Mouse (Mus musculus): ENCODE data around the gene Cryaa. TPM values are rescaled to one million over a fixed set of nuclear protein-coding genes. Genes with fewer than 3 reads are reported as not detected.
"Not testable (repeated sequence)": the region's sequence is repeated elsewhere in the genome, so short reads cannot be mapped to it uniquely, and the experiment has no call there.

Cryaa gene
- polyA plus RNA-seq, 1 experiment = not detected

DNA sequence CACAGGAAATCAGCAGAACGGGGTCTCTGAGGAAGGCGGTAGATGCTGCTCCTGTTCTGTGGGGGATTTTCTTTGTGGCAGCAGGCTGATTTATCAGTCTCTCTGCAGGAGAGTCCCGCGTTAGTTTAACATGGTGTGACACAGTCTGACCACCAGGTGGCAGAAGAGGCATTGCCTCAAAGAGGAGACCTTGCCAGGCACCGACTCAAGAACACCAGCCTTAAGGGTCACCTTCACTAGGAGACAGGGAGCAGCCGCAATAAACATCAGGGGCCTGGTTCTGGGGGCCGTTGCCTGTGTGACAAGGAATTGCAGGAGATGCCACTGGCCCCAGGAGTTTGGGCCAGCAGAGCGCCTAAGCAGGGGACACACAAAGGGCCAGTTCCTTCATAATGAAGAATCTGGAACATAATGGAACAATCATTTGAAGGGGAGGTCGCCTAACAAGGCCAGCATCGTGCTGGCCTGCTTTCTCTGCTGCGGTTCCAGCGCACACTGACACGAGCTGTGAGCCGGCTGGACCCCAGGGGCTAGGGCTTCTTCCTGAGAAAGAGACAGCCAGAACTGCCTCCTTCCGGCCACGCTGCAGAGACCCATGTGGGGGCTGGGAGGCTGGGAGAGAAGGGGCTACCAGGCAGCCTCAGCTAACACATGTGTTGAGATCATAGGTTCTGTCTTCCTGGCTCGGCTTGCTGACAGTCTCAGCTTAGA, 8.1 kb downstream of the Cryaa start:
- Histone ChIP-seq H3K27ac (replicated peaks; ENCODE audit: low read depth, low read length) (no peak overlapping the region), H3K4me3 (ENCODE audit: insufficient read depth, low read depth, low read length) (no peak overlapping the region), H3K4me1 (ENCODE audit: control insufficient read depth, insufficient read depth, insufficient read length, low read length) (peaks cover 4% of the 10 kb centered on the region; the same call in 1 of the 2 replicates)

- no peak overlapping the region for H3K27ac ChIP-seq (replicated peaks; ENCODE audit: low read depth, low read length)
- no peak overlapping the region for H3K4me3 ChIP-seq (ENCODE audit: insufficient read depth, low read depth, low read length)
- H3K4me1 ChIP-seq (ENCODE audit: control insufficient read depth, insufficient read depth, insufficient read length, low read length) = peaks cover 4% of the 10 kb centered on the region; the same call in 1 of the 2 replicates
These were observed 8.6 kb downstream of the Cryaa start for GRCm38 (mm10) chr17:31686225-31686564.

- Histone ChIP-seq H3K4me1 (ENCODE audit: control insufficient read depth, insufficient read depth, insufficient read length, low read length) (peaks cover 4% of the 10 kb centered on the region; the same call in 1 of the 2 replicates), H3K4me3 (ENCODE audit: insufficient read depth, low read depth, low read length) (no peak overlapping the region), H3K27ac (replicated peaks; ENCODE audit: low read depth, low read length) (no peak overlapping the region)
These were observed 10.5 kb downstream of the Cryaa start for GRCm38 (mm10) chr17:31688112-31688511.

DNA sequence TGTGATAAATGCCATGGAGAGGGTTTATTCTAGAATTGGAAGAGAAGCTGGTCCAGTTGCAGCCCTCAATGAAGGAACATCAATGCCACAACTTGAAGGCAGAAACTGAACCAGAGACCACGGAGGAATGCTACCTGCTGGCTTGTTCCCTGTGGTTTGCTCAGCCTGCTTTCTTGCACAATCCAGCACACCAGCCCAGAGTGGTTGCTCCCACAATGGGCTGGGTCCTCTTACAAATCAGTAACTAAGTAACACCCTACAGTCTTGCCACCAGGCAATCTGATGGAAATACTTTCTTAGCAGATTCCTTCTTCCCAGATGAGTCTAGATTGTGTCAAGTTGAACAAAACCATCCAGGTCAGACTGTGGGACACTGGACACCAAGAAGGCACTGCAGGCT, 12.0 kb downstream of the Cryaa start:
- H3K4me3 ChIP-seq (ENCODE audit: insufficient read depth, low read depth, low read length) = no peak overlapping the region
- no peak overlapping the region for H3K27ac ChIP-seq (replicated peaks; ENCODE audit: low read depth, low read length)
- H3K4me1 ChIP-seq (ENCODE audit: control insufficient read depth, insufficient read depth, insufficient read length, low read length) = peaks cover 4% of the 10 kb centered on the region; the same call in 1 of the 2 replicates

GRCm38 (mm10) chr17:31692918-31693317, 15.3 kb downstream of the Cryaa start:
- H3K27ac ChIP-seq (replicated peaks; ENCODE audit: low read depth, low read length) = no peak overlapping the region
- no peak overlapping the region for H3K4me3 ChIP-seq (ENCODE audit: insufficient read depth, low read depth, low read length)
- H3K4me1 ChIP-seq (ENCODE audit: control insufficient read depth, insufficient read depth, insufficient read length, low read length) = no peaks in the 10 kb centered on the region; the same call in 1 of the 2 replicates

GRCm38 (mm10) chr17:31693330-31694022, 15.9 kb downstream of the Cryaa start:
- no peak overlapping the region for H3K4me3 ChIP-seq (ENCODE audit: insufficient read depth, low read depth, low read length)
- no peak overlapping the region for H3K27ac ChIP-seq (replicated peaks; ENCODE audit: low read depth, low read length)
- H3K4me1 ChIP-seq (ENCODE audit: control insufficient read depth, insufficient read depth, insufficient read length, low read length) = no peaks in the 10 kb centered on the region; the same call in 1 of the 2 replicates

DNA sequence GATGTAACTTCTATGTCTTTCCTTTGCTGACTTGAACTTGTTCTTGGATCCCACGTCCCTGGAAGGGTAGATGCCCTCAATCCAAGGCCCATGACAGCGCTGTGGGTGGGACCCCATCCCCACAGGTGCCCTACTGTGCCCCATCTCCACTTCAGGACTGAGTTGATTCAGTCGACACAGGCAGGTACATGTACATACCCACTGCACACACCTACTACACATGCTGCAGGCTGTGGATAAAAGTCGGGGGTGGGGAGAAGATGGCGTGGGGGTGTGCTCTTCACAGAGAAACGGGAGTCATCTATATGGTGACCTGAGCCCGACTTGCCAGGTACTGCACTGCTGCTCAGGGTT, 16.4 kb downstream of the Cryaa start:
- Histone ChIP-seq H3K4me3 (ENCODE audit: insufficient read depth, low read depth, low read length) (no peak overlapping the region), H3K27ac (replicated peaks; ENCODE audit: low read depth, low read length) (no peak overlapping the region), H3K4me1 (ENCODE audit: control insufficient read depth, insufficient read depth, insufficient read length, low read length) (no peaks in the 10 kb centered on the region; the same call in 1 of the 2 replicates)

- no peaks in the 10 kb centered on the region; the same call in 1 of the 2 replicates for H3K4me1 ChIP-seq (ENCODE audit: control insufficient read depth, insufficient read depth, insufficient read length, low read length)
- H3K4me3 ChIP-seq (ENCODE audit: insufficient read depth, low read depth, low read length) = no peak overlapping the region
- H3K27ac ChIP-seq (replicated peaks; ENCODE audit: low read depth, low read length) = no peak overlapping the region
These were observed 17.3 kb downstream of the Cryaa start for GRCm38 (mm10) chr17:31694949-31695348.

DNA sequence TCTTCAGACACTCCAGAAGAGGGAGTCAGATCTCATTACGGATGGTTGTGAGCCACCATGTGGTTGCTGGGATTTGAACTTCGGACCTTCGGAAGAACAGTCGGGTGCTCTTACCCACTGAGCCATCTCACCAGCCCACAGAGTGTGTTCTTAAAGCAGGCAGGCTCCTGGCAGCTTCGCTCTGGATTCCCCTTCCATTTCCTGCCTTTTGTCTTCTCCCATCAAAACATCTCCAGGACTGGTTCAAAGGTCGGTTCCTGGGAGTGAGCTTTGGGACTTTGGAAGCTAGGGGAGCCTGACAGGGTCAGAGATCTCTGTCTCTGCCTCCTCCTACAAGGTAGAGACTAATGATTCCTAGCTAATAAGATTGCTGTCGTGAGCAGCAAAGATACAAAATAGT, 17.7 kb downstream of the Cryaa start:
- not testable (repeated sequence) for H3K27ac ChIP-seq (replicated peaks; ENCODE audit: low read depth, low read length); H3K4me3 ChIP-seq (ENCODE audit: insufficient read depth, low read depth, low read length); H3K4me1 ChIP-seq (ENCODE audit: control insufficient read depth, insufficient read depth, insufficient read length, low read length)

GRCm38 (mm10) chr17:31698347-31698746, 20.7 kb downstream of the Cryaa start:
- H3K27ac ChIP-seq (replicated peaks; ENCODE audit: low read depth, low read length) = no peak overlapping the region

DNA sequence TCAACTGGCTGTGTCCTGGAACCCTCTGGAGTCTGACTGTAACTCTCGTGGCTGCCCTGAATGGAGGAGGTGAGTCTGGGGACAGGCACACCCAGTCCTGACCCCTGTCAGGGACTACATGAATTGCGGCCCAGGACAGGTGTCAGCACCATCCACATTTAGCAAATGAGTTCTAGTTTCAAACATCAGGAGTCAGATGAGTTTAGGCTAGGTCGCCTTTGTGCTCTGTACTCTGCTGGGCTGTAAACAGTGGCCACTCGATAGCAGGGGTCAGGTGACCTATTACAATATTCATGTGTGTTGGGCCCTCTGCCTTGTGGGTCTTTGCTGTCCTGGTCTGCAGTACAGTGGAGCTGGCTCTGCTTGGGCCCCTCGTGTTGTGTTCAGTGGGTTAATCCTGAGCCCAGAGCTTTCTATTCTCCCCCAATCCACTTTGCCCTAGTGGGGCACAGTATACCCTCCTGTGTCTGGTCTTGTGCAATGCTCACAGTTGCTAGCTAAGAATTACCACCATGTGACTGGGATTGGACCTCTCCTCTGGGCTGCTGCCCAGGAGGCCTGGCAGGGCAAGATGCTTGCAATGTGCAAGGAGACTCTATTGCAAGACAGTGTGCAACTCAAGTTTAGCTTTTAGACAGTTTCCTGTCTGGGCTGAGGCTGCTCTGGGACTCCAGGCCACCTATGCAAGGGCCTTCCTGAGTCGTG, 25.8 kb downstream of the Cryaa start:
- H3K4me3 ChIP-seq (ENCODE audit: insufficient read depth, low read depth, low read length) = no peak overlapping the region
- peaks cover 10% of the 10 kb centered on the region for H3K4me1 ChIP-seq (ENCODE audit: control insufficient read depth, insufficient read depth, insufficient read length, low read length)
- peak overlapping the region; percentile 84 for H3K27ac ChIP-seq (replicated peaks; ENCODE audit: low read depth, low read length)

More at GRCm38 (mm10) chr17:31698347-31698746, 20.7 kb downstream of the Cryaa start:
- no peak overlapping the region for H3K4me3 ChIP-seq (ENCODE audit: insufficient read depth, low read depth, low read length)
- peaks cover 4% of the 10 kb centered on the region for H3K4me1 ChIP-seq (ENCODE audit: control insufficient read depth, insufficient read depth, insufficient read length, low read length)

- H3K4me3 ChIP-seq (ENCODE audit: insufficient read depth, low read depth, low read length) = no peak overlapping the region
These were observed 27.8 kb downstream of the Cryaa start for GRCm38 (mm10) chr17:31705271-31706020.

DNA sequence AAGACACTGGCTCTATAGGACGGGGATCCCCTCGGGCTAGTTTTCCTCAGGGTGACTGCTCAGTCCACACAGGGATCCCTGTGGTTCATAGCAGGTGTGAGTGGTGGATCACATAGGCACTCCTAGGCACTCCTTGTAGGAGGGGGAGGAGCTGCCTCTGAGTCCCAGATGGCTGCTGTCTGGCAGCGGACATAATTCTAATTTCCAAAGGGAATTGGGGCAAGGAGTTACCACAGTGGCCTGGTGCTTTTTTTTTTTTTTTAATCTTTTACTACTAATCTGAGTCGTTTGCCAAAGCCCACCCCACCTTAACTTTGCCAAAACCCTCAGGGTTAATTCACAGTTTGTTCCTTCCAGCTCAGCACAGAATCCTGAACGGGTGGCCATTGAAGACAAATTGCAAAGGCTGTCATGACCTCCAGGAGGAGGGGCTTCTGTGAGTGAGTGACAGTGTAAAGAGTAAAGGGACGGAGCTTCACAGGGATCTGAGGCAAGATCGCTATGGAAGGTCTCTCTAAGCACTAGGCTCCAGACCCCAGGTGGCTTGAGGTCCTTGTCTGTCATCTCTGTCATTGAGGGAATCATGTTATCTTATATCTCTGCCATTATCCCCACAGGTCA, 31.6 kb downstream of the Cryaa start:
- no peak overlapping the region for H3K4me3 ChIP-seq (ENCODE audit: insufficient read depth, low read depth, low read length)
- H3K4me1 ChIP-seq (ENCODE audit: control insufficient read depth, insufficient read depth, insufficient read length, low read length) = peaks cover 6% of the 10 kb centered on the region; the same call in 1 of the 2 replicates
- H3K27ac ChIP-seq (replicated peaks; ENCODE audit: low read depth, low read length) = no peak overlapping the region

More at GRCm38 (mm10) chr17:31705271-31706020, 27.8 kb downstream of the Cryaa start:
- Histone ChIP-seq H3K27ac (replicated peaks; ENCODE audit: low read depth, low read length) (no peak overlapping the region), H3K4me1 (ENCODE audit: control insufficient read depth, insufficient read depth, insufficient read length, low read length) (peaks cover 10% of the 10 kb centered on the region)

GRCm38 (mm10) chr17:31710455-31710854, 32.8 kb downstream of the Cryaa start:
- no peak overlapping the region for H3K4me3 ChIP-seq (ENCODE audit: insufficient read depth, low read depth, low read length)

More at GRCm38 (mm10) chr17:31710455-31710854, 32.8 kb downstream of the Cryaa start:
- Histone ChIP-seq H3K4me1 (ENCODE audit: control insufficient read depth, insufficient read depth, insufficient read length, low read length) (peaks cover 3% of the 10 kb centered on the region; the same call in 1 of the 2 replicates), H3K27ac (replicated peaks; ENCODE audit: low read depth, low read length) (no peak overlapping the region)
